Mouse (Mus musculus) heart, adult 2 months (tissue): ENCODE results near the gene Apbb1ip. TPM values are rescaled to one million over a fixed set of nuclear protein-coding genes. Genes with fewer than 3 reads are reported as not detected.
A peak's percentile ranks its signal among the peaks of the same experiment; 100 is the strongest.
"Not testable (repeated sequence)": the region's sequence is repeated elsewhere in the genome, so short reads cannot be mapped to it uniquely, and the experiment has no call there.

Experiments
- DNase-seq, 2 experiments: peaks; one replicate each; pipeline ENCODE4 v3.0.0; 2021
- H3K27ac ChIP-seq: fragments of 200-600 bp; 2 replicates; pipeline ENCODE4 v1.8.1; 2022
- H3K27me3 ChIP-seq: fragments of 200-500 bp; 2 replicates; pipeline ENCODE4 v1.6.1; 2012; ENCODE audit warnings: mild to moderate bottlenecking, low read length, inconsistent platforms, mixed read lengths; ENCODE audit not compliant: control insufficient read depth, insufficient read depth
- H3K36me3 ChIP-seq: fragments of 200-500 bp; 2 replicates; pipeline ENCODE4 v1.6.1; 2012; ENCODE audit warnings: low read length, inconsistent platforms; ENCODE audit not compliant: control insufficient read depth, insufficient read depth
- H3K4me1 ChIP-seq: fragments of 200-500 bp; 2 replicates; pipeline ENCODE4 v1.6.1; 2011; ENCODE audit warnings: low read length; ENCODE audit not compliant: control insufficient read depth, insufficient read depth
- H3K4me3 ChIP-seq: fragments of 200-600 bp; 2 replicates; pipeline ENCODE4 v1.8.1; 2022
- H3K79me2 ChIP-seq: fragments of 200-500 bp; replicated peaks from 2 replicates; pipeline ENCODE4 v1.6.1; 2012; ENCODE audit warnings: mild to moderate bottlenecking, inconsistent platforms, low read length, moderate library complexity, mixed read lengths; ENCODE audit not compliant: control insufficient read depth, insufficient read depth
- H3K9ac ChIP-seq: fragments of 200-500 bp; 2 replicates; pipeline ENCODE4 v1.6.1; 2012; ENCODE audit warnings: low read depth, mild to moderate bottlenecking, control low read depth, inconsistent platforms, low read length, mixed read lengths
- CTCF ChIP-seq: fragments of 200-600 bp; IDR thresholded peaks from 2 replicates; pipeline ENCODE4 v1.8.1; 2022; ENCODE audit warnings: antibody characterized with exemption, mild to moderate bottlenecking, moderate library complexity
- EP300 ChIP-seq: fragments of 200-500 bp; IDR thresholded peaks from 2 replicates; pipeline ENCODE4 v1.6.1; 2011; ENCODE audit warnings: low read depth, low read length, control low read depth; ENCODE audit not compliant: insufficient read depth
- POLR2A ChIP-seq: fragments of 200-500 bp; IDR thresholded peaks from 2 replicates; pipeline ENCODE4 v1.6.1; 2011; ENCODE audit warnings: mild to moderate bottlenecking, low read depth, low read length, control low read depth; ENCODE audit not compliant: insufficient read depth
- WGBS: fragments of 180-500 bp; shearing (Covaris S2); methylation state at CpG from one replicate; pipeline ENCODE4 v1.1.7; 2018; 5-methylcytosine and 5-hydroxymethylcytosine counted together
- intact Hi-C: fragments of 180-260 bp; cut with DNase I; formaldehyde crosslinking; loops from one replicate; pipeline ENCODE4 v1.15.1; 2025
- polyA plus RNA-seq: library from polyadenylated mRNA; depleted of rRNA; stranded (reverse); fragments of >200 nt; gene quantifications from 2 replicates; pipeline ENCODE4 v1.2.3, GENCODE M21; 2012
- total RNA-seq, 2 experiments: library from RNA; stranded (reverse); gene quantifications; 2 replicates each; pipeline ENCODE4 v1.2.3; 2021

Apbb1ip gene
- total and polyA plus RNA-seq, 3 experiments: 2.4 to 4.0 (median 3.0) TPM

GRCm38 (mm10) chr2:22876614-22877013, 102.7 kb downstream of the Apbb1ip start:
- intact Hi-C loops: no loop called here
- WGBS: 88% methylated on average over 3 of the region's 3 CpGs
- TF ChIP-seq EP300 (no peak), POLR2A (no peak), CTCF (no peak)
- Histone ChIP-seq H3K36me3 (no peaks in the 10 kb centered on the region), H3K79me2 (no peaks in the 10 kb centered on the region), H3K27ac (no peak overlapping the region), H3K9ac (no peak overlapping the region), H3K4me1 (no peaks in the 10 kb centered on the region), H3K27me3 (no peaks in the 10 kb centered on the region), H3K4me3 (no peak overlapping the region)
- DNase-seq: no peak

GRCm38 (mm10) chr2:22878781-22879180, 104.9 kb downstream of the Apbb1ip start:
- no peak overlapping the region for H3K4me3 ChIP-seq
- intact Hi-C loops: no loop called here

DNA sequence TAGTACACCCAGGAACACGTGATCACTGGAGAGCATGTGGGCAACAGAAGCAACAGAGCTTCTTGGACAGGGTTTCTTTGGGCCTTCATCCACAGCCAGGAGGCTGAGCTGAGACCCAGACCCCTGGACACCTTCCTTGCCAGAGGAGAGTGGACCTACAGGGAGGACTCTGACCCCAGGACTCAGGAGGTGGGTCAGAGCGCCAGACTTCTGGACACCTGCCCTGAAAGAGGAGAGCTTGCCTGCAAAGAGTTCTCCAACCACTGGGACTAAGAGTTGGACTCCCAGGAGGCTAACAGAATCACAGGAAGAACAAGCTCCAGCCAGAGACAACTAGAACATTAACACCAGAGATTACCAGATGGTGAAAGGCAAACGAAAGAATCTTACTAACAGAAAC, 106.8 kb downstream of the Apbb1ip start:
- H3K27ac ChIP-seq, H3K27me3 ChIP-seq, H3K79me2 ChIP-seq, H3K36me3 ChIP-seq, H3K4me1 ChIP-seq, H3K4me3 ChIP-seq, H3K9ac ChIP-seq, DNase-seq, intact Hi-C loops: not testable (repeated sequence)
- 69% methylated on average over 3 of the region's 3 CpGs for WGBS

More at GRCm38 (mm10) chr2:22878781-22879180, 104.9 kb downstream of the Apbb1ip start:
- Histone ChIP-seq H3K4me1 (no peaks in the 10 kb centered on the region), H3K79me2 (no peaks in the 10 kb centered on the region), H3K27ac (no peak overlapping the region), H3K9ac (no peak overlapping the region), H3K27me3 (no peaks in the 10 kb centered on the region), H3K36me3 (no peaks in the 10 kb centered on the region)
- 23% methylated on average over 1 of the region's 1 CpGs for WGBS
- DNase-seq: no peak
- TF ChIP-seq EP300 (no peak), CTCF (no peak), POLR2A (no peak)

DNA sequence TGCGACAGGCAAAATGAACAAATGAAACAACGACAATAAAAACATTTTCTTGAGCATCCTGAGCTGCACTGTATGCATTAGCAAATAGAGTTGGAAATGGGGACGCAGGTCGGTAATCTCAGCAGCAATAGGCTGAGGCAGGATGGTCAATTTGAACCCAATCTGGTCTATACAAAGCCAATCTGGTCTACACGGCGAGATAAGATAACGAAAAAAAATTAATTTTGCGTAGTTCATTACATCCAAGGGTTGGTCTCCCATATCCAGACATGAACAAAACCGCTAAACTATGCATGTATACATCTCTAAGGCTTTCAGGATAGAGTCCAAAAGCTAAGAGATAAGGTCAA, 121.0 kb downstream of the Apbb1ip start:
- intact Hi-C loops: loop anchor here (1.0 to 10.0 kb wide), 3 partner anchors 144 to 260 kb away; partner anchors contain the start of genes Acbd5, Mastl and Yme1l1
- DNase-seq: no peak
- 9% methylated on average over 9 of the region's 9 CpGs for WGBS
- peak overlapping the region; percentile 84 for H3K27ac ChIP-seq
- H3K4me1 ChIP-seq: no peaks in the 10 kb centered on the region
- H3K36me3 ChIP-seq: peaks cover 2% of the 10 kb centered on the region; the same call in 1 of the 2 replicates
- peak overlapping the region; percentile 35 for H3K9ac ChIP-seq
- no peaks in the 10 kb centered on the region for H3K79me2 ChIP-seq
- H3K4me3 ChIP-seq: peak overlapping the region; percentile 97
- TF ChIP-seq CTCF: no peak
- no peak for TF ChIP-seq POLR2A
- TF ChIP-seq EP300: no peak
- H3K27me3 ChIP-seq: no peaks in the 10 kb centered on the region

DNA sequence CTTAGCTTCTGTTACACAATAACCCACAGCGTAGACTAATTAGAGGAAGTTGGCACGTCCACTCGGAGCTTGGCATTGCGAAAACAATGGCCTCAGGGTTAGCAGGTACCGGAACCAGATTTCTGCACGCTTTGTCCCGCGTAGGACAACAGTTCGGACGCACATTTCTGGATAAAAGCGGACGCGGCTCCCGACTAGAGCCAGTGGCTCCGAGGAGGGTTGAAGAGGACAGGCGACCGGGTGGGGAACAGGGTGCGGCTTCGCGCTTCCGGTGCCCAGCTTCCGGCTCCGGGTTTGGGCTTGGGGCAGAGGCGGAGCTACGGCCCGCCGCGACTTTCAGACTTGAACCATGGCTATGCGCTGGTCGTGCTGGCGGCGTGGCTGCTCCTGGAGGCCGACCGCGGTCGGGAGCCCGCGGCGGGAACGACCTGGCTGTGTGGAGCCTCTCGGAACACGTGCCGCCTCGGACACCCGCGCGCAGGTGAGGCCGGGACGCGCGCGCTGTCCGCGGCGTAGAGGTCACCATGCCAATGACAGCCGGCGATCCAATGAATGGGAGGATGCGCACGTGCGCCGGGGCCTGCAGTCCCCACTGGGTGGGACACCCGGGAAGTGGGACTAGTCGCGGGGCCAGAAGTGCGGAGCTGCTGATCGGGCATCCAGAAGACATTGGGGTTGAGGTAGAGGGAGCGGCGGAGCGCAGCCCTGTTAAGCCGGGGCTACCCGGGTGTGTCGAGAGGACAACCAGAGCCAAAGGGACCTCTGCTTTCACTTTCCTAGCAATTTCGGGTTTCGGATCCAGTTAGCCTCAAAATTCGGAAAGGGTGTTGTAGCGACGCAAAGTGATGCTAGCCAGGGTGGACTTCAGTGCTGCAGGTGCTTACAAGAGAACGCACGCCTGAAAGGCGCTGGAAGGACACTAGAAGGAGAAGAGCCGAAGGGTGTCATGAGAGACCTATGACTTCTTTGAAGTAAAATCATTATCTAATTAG, 121.7 kb downstream of the Apbb1ip start, which contains the start of gene Pdss1:
TSS of gene Pdss1 (plus strand) at position 241 of the 992 bp plus-strand sequence.
- peak within 1 kb of the TSS; percentile 97 for H3K4me3 ChIP-seq
- peaks cover 2% of the 10 kb centered on the region; the same call in 1 of the 2 replicates for H3K36me3 ChIP-seq
- H3K9ac ChIP-seq: peak within 1 kb of the TSS; percentile 77
- under 1% methylated on average over 81 of the region's 81 CpGs for WGBS
- no peaks in the 10 kb centered on the region for H3K4me1 ChIP-seq
- intact Hi-C loops: loop anchor here (1.0 to 10.0 kb wide), 3 partner anchors 144 to 259 kb away; partner anchors contain the start of genes Acbd5, Mastl and Yme1l1
- no peaks in the 10 kb centered on the region for H3K79me2 ChIP-seq
- H3K27ac ChIP-seq: peak within 1 kb of the TSS; percentile 84
- peak; percentile 91 to 93 for DNase-seq
- no peaks in the 10 kb centered on the region for H3K27me3 ChIP-seq
- no peak for TF ChIP-seq CTCF
- peak; percentile 69; the same call in 1 of the 2 replicates for TF ChIP-seq EP300
- TF ChIP-seq POLR2A: peak; percentile 93

DNA sequence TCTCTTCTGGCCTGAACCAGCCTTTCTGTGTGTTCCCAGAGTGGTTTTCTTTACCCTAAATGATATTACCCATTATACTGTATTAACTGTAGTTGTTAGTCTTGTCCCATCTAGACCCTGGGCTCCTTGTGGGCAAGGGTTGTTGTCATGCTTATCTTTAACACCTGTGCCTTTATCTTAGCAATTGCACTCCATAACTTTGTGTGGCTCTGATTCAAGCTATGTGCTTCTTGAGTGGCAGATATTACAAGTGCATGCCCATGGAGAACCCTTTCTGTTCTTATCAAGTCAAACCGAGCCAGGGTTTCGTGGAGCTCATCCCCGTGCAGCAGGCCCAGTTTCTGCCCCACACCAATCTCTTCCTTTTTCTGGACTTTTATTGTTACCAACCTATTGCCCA, 130.1 kb downstream of the Apbb1ip start:
- intact Hi-C loops: no loop called here
- Histone ChIP-seq H3K36me3 (peaks cover 2% of the 10 kb centered on the region; the same call in 1 of the 2 replicates), H3K4me1 (no peaks in the 10 kb centered on the region), H3K9ac (no peak overlapping the region), H3K4me3 (no peak overlapping the region), H3K27me3 (no peaks in the 10 kb centered on the region), H3K27ac (no peak overlapping the region), H3K79me2 (no peaks in the 10 kb centered on the region; the same call in 1 of the 2 replicates)
- 79% methylated on average over 3 of the region's 3 CpGs for WGBS
- no peak for TF ChIP-seq EP300
- TF ChIP-seq POLR2A: no peak
- no peak for TF ChIP-seq CTCF
- no peak for DNase-seq
